Comparison of ENCODE assay signal across 27 mouse cellular contexts in genomic region chr1:93388906-93389305, GRCm38 (mm10). TPM values are rescaled to one million over a fixed set of nuclear protein-coding genes. Genes with fewer than 3 reads are reported as not detected.
DNase-seq lines count a peak whose midpoint lies in the region; TF ChIP-seq lines count a peak whose summit lies in the region.
"Had no signal": no experiment of that assay in that cellular context is flagged by ENCODE, and none has a peak within 500 bp of the region (broad histone marks: within the 10 kb centered on the region; RNA-seq: fewer than 3 reads in every experiment).

No protein-coding gene starts in this region.

- no peak for TF ChIP-seq RAD21 in CH12.LX (IDR thresholded peaks at IDR 0.05; ENCODE audit: low read depth, low read length)

- peaks cover 5 to 8% of the 10 kb centered on the region in 2 experiments; a peak in 3 of 4 replicates for H3K4me1 ChIP-seq in CH12.LX (ENCODE audit: control insufficient read depth in 1 of 2, insufficient read depth in 2 of 2)
- H3K4me1 ChIP-seq: embryonic facial prominence, embryonic 12.5 days; embryonic facial prominence, embryonic 15.5 days; hindbrain, embryonic 12.5 days; hindbrain, embryonic 15.5 days had no signal

- intact Hi-C loops in left cerebral cortex, postnatal 25 days (cut with DNase I): no loop called here

- DNase-seq in adrenal gland, adult (ENCODE audit: inconsistent age in 2 of 2, low spot score in 1 of 2): peak; percentile 33 to 71
- DNase-seq in adrenal gland, postnatal 25 days: no peak
- peak; percentile 26 for DNase-seq in adrenal gland, postnatal 14 days
- no peak for DNase-seq in adrenal gland, postnatal 4 days (ENCODE audit: low spot score in 2 of 2)
- no peak for DNase-seq in CH12.LX (ENCODE audit: extremely low read depth)
- no peak for DNase-seq in left cerebral cortex, postnatal 25 days (ENCODE audit: low spot score in 2 of 2)
- DNase-seq: cerebellum, adult 11 months; cerebellum, adult 2 months; cerebellum, adult 9-11 months; cerebellum, postnatal 25 days; forebrain, postnatal 0 days; gastrocnemius, adult 2 months; gastrocnemius, postnatal 14 days; heart, adult 11 months had no signal

- H3K27me3 ChIP-seq in CH12.LX (replicated peaks): no peaks in the 10 kb centered on the region
- H3K27me3 ChIP-seq: embryonic facial prominence, embryonic 12.5 days; embryonic facial prominence, embryonic 15.5 days; hindbrain, embryonic 12.5 days; hindbrain, embryonic 15.5 days; Patski had no signal

- no peak overlapping the region for H3K4me2 ChIP-seq in CH12.LX (ENCODE audit: insufficient read depth, low read depth, poor library complexity, severe bottlenecking)
- H3K4me2 ChIP-seq: embryonic facial prominence, embryonic 12.5 days; embryonic facial prominence, embryonic 15.5 days; heart, embryonic 11.5 days; hindbrain, embryonic 12.5 days; hindbrain, embryonic 15.5 days had no signal

- no peak overlapping the region for H3K27ac ChIP-seq in CH12.LX (ENCODE audit: insufficient read depth, low read depth)
- H3K27ac ChIP-seq: embryonic facial prominence, embryonic 12.5 days; embryonic facial prominence, embryonic 15.5 days; gastrocnemius, adult 2 months; hindbrain, embryonic 12.5 days; hindbrain, embryonic 15.5 days had no signal

- in situ Hi-C loops in CH12.LX (cut with MboI; ENCODE audit: low pct_ligation_motif_present, low pct_unique_long_range_greater_than_20kb, low sequenced_read_pairs): no loop called here

- H3K79me2 ChIP-seq in CH12.LX (replicated peaks; ENCODE audit: control insufficient read depth, extremely low read depth, insufficient read depth, poor library complexity, severe bottlenecking): no peaks in the 10 kb centered on the region

- dilution Hi-C loops in CH12.LX (cut with MboI; ENCODE audit: extremely low pct_ligation_motif_present, extremely low pct_unique_long_range_greater_than_20kb, low sequenced_read_pairs): no loop called here

- no peak overlapping the region for H3K4me3 ChIP-seq in CH12.LX (replicated peaks in 1 of 3; ENCODE audit: low read depth in 2 of 3, low read length in 2 of 3, poor library complexity in 1 of 3)
- H3K4me3 ChIP-seq: embryonic facial prominence, embryonic 12.5 days; embryonic facial prominence, embryonic 15.5 days; gastrocnemius, adult 2 months; hindbrain, embryonic 12.5 days; hindbrain, embryonic 15.5 days had no signal

- no peaks in the 10 kb centered on the region for H3K36me3 ChIP-seq in CH12.LX (replicated peaks in 1 of 2; ENCODE audit: control insufficient read depth in 1 of 2, insufficient read depth in 1 of 2, low read length in 1 of 2)
- H3K36me3 ChIP-seq: embryonic facial prominence, embryonic 12.5 days; embryonic facial prominence, embryonic 15.5 days; G1E; hindbrain, embryonic 12.5 days; hindbrain, embryonic 15.5 days had no signal

- H3K9ac ChIP-seq in CH12.LX (ENCODE audit: insufficient read depth, low read depth): no peak overlapping the region
- H3K9ac ChIP-seq: embryonic facial prominence, embryonic 12.5 days; embryonic facial prominence, embryonic 15.5 days; forebrain, postnatal 0 days; hindbrain, embryonic 12.5 days; hindbrain, embryonic 15.5 days had no signal

- TF ChIP-seq CTCF in CH12.LX (conservative IDR thresholded peaks at IDR 0.05 in 1 of 2, IDR thresholded peaks at IDR 0.05 in 1 of 2; ENCODE audit: low read depth in 2 of 2, low read length in 2 of 2): no peak

- no peak for TF ChIP-seq EP300 in CH12.LX (IDR thresholded peaks at IDR 0.05; ENCODE audit: low read length)

- TF ChIP-seq POLR2A in CH12.LX (IDR thresholded peaks at IDR 0.05; ENCODE audit: low read depth, low read length): no peak

- H3K9me3 ChIP-seq in CH12.LX (replicated peaks; ENCODE audit: low read length): no peaks in the 10 kb centered on the region
- H3K9me3 ChIP-seq: embryonic facial prominence, embryonic 12.5 days; embryonic facial prominence, embryonic 15.5 days; G1E; hindbrain, embryonic 12.5 days; hindbrain, embryonic 15.5 days had no signal

TF ChIP-seq in CH12.LX, 34 proteins besides CTCF, POLR2A, EP300 and RAD21:
- TF ChIP-seq ZC3H11A (IDR thresholded peaks at IDR 0.05; ENCODE audit: low read depth, low read length) (no peak), ZKSCAN1 (IDR thresholded peaks at IDR 0.05; ENCODE audit: borderline replicate concordance, low read depth, low read length) (no peak), BHLHE40 (IDR thresholded peaks at IDR 0.05; ENCODE audit: low read depth, low read length) (no peak), SMC3 (IDR thresholded peaks at IDR 0.05; ENCODE audit: low read depth, low read length) (no peak), IRF4 (IDR thresholded peaks at IDR 0.05; ENCODE audit: low read depth, low read length) (0 out of 2 replicates have a peak, but pooled peaks have one; percentile 14), UBTF (IDR thresholded peaks at IDR 0.05; ENCODE audit: low read depth, low read length) (no peak)

RNA-seq across cellular contexts. Expression of gene Ano7, which starts 15.2 kb away (rescaled TPM):
- total RNA-seq in adrenal gland, postnatal 25 days (2021): not detected in 2 replicates
- not detected in 2 replicates for total RNA-seq in adrenal gland, postnatal 14 days (2021)
- total RNA-seq in adrenal gland, postnatal 4 days (2021): not detected
- 0.08 and 0.21 TPM in 2 replicates for total RNA-seq in CH12.LX (2012; rRNA removed)
- total RNA-seq in CH12.LX (2014; rRNA removed): not detected in 2 replicates
- 0.31 and 0.56 TPM in 2 replicates for polyA plus RNA-seq in CH12.LX (2012; ENCODE audit: insufficient read length, low read depth)
- total RNA-seq in left cerebral cortex, postnatal 25 days (2021): under 1 TPM in 1 of 2 experiments, not detected in 1; 0.14 TPM
- total RNA-seq: gastrocnemius, adult 2 months; gastrocnemius, postnatal 14 days; gastrocnemius, postnatal 4 days; heart, adult 8-10 months; heart, postnatal 25 days; hematopoietic stem cell, adult 5-6 weeks had no signal
- polyA plus RNA-seq: forebrain, embryonic 11.5 days; forebrain, embryonic 14.5 days; G1E; Patski had no signal

RNA-seq across cellular contexts. Expression of gene Pask, which starts 45.6 kb away (rescaled TPM):
- total RNA-seq in adrenal gland, postnatal 25 days (2021): 4.1 and 6.3 TPM in 2 replicates
- total RNA-seq in adrenal gland, postnatal 14 days (2021): 4.0 and 5.3 TPM in 2 replicates
- total RNA-seq in adrenal gland, postnatal 4 days (2021): 10 to 100 TPM; 11.4 to 15.9 TPM
- total RNA-seq in CH12.LX (2012; rRNA removed) (15.8 and 18.0 TPM in 2 replicates), CH12.LX (2014; rRNA removed) (11.7 and 13.4 TPM in 2 replicates)
- 10.2 and 10.8 TPM in 2 replicates for polyA plus RNA-seq in CH12.LX (2012; ENCODE audit: insufficient read length, low read depth)
- total RNA-seq in left cerebral cortex, postnatal 25 days (2021): 1 to 10 TPM; 3.9 to 9.4 TPM

RNA-seq across cellular contexts. Expression of gene Ppp1r7, which starts 46.3 kb away (rescaled TPM):
- total RNA-seq in adrenal gland, postnatal 25 days (2021): 14.9 and 31.2 TPM in 2 replicates
- 22.1 and 27.2 TPM in 2 replicates for total RNA-seq in adrenal gland, postnatal 14 days (2021)
- total RNA-seq in adrenal gland, postnatal 4 days (2021): 10 to 100 TPM; 30.6 to 35.3 TPM
- total RNA-seq in CH12.LX (2012; rRNA removed): 13.6 and 22.7 TPM in 2 replicates
- total RNA-seq in CH12.LX (2014; rRNA removed): 17.3 and 21.2 TPM in 2 replicates
- polyA plus RNA-seq in CH12.LX (2012; ENCODE audit: insufficient read length, low read depth): 62.6 and 92.9 TPM in 2 replicates
- total RNA-seq in left cerebral cortex, postnatal 25 days (2021): 10 to 100 TPM; 81.1 to 84.7 TPM

Comparison
In these comparisons a context has a peak if more than half of its experiments do, and no peak if none do; other contexts are left out.
1. DNase-seq: peak in adrenal gland, adult (2 of 2) and adrenal gland, postnatal 14 days (single experiment); none in adrenal gland, postnatal 25 days (single experiment), adrenal gland, postnatal 4 days (0 of 2), CH12.LX (single experiment) and left cerebral cortex, postnatal 25 days (0 of 2).